Mouse (Mus musculus) left cerebral cortex, postnatal 36 days (tissue): ENCODE data around the gene Mthfsd. TPM values are rescaled to one million over a fixed set of nuclear protein-coding genes. Genes with fewer than 3 reads are reported as not detected.
"Not testable (repeated sequence)": the region's sequence is repeated elsewhere in the genome, so short reads cannot be mapped to it uniquely, and the experiment has no call there.

Experiments used
- DNase-seq, 2 experiments: peaks; one replicate each; pipeline ENCODE4 v3.0.0; 2021 to 2022; ENCODE audit warnings: low spot score in 2 of 2, mixed read lengths in 1 of 2
- intact Hi-C: fragments of 180-260 bp; cut with DNase I; formaldehyde crosslinking; loops from one replicate; pipeline ENCODE4 v1.15.1; 2025
- total RNA-seq, 2 experiments: library from RNA; stranded (reverse); gene quantifications; 2 replicates each; pipeline ENCODE4 v1.2.3; 2021

Mthfsd gene
- total RNA-seq, result 10 to 100 TPM; 39.1 to 41.1 TPM

DNA sequence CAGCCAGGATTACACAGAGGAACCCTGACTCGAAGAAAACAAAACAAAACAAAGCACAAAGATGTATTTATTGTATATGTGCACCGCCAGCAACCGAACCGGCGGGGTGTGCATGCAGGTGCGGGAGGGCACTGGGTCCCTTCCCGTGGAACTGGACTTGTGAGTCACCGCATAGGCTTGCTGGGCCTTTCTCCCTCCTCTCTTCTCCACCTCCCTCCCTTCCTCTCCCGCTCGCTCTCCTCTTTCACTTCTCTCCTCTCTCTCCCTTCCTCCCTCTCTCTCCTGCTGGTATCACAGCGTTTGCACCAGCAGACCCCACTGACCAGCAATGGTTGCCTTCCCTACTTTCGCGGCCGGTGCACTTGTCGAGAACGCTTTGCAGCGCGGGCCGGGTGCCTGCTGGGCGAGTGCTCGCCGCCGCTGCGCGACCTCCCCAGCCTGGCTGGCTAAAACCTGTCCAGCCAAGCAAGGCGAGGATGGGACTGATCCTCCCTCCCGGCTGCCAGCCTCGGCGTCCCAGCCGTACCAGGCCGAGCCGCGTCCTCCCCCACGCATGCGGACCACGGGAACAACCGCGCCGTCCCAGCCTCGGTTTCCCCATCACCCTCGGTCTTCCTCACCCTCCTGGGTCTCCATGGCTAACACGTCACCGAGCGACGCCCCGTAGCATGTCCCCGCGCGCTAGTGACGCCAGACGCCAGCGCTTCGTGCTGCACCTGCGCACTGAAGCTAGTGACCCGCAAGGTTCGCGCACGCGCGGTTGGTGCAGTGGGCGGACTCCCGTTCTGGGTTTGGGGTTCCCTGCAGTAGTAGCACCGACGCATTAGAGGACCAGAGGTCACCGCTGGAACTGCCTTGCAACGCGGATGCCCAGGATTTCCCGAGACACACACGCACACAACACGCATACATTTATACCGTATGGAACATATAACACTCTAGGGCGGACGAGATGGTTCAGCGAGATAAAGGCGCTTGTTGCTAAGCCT lies at the start of gene Mthfsd:
TSS of gene Mthfsd (minus strand) at position 725 of the 989 bp plus-strand sequence.
- intact Hi-C loops, result no loop called here
- DNase-seq, result peak; percentile 99

DNA sequence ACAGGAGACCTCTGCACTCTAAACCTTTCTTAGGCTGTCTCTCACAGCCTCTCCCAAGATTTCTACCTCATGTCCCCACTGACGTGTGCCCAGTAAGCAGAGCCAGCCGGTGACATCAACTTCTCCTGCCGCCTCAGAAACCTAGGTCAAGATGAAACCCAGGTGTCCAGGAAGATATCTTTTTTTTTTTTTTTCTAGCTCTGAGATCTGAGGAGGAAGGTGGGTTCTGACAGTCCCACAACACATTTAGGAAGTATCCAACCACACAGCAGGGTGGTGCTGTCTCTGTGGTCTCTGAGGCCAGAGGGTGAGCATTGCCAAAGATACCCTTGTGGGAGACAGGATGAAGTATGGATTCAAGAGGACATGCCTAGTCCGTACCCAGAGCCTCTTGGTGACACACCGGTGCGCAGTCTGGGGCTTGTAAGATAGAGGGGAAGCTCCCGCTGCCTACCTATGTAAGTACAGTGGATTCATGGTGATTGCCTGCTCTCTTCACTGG lies 48.8 kb upstream of the Mthfsd start:
- no peak for DNase-seq
- intact Hi-C loops, result no loop called here

DNA sequence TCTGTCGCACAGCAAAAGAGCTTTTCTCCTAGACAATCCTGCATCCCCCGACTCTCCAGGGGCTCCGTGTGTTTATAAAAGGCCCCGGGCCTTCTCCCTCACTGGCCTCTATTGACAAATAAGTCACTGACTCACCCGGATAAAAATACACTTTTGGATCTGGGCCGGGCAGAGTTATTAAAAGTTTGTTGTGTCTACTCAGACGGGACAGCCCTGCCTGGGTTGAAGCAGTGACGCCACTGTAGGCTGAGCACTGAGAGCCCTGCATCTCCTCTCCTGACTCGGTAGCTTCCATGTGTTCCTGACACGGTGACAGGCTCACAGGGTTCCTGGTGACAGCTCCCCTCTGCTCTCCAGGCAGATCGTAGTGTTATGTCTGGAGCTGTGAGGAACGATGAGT lies 44.2 kb upstream of the Mthfsd start:
- no peak for DNase-seq
- intact Hi-C loops, result no loop called here

DNA sequence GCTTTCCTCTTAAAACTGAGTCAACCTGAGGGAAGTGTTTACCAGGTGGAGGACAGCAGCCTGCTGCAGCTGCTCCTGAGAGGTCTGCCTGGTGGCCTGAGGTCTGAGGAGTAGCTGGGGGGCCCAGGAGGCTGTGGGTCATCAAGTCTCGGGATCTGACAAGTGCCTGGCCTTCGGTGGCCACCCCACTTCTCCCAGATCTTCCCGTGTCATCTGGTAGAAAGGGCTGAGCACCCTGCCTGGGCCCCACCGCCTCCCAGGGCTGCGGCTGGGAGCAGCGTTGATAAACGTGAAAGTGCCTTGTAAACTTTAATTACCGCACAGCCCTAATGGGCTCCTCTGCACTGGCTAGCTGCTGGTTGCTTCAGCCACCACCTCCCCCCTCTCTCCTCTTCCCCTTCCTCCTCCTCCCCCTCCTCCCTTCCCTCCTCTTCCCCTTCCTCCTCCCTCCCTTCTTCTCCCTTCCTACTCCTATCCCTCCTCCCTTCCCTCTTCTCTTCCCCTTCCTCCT lies 40.4 kb upstream of the Mthfsd start:
- DNase-seq, result no peak
- intact Hi-C loops, result no loop called here

DNA sequence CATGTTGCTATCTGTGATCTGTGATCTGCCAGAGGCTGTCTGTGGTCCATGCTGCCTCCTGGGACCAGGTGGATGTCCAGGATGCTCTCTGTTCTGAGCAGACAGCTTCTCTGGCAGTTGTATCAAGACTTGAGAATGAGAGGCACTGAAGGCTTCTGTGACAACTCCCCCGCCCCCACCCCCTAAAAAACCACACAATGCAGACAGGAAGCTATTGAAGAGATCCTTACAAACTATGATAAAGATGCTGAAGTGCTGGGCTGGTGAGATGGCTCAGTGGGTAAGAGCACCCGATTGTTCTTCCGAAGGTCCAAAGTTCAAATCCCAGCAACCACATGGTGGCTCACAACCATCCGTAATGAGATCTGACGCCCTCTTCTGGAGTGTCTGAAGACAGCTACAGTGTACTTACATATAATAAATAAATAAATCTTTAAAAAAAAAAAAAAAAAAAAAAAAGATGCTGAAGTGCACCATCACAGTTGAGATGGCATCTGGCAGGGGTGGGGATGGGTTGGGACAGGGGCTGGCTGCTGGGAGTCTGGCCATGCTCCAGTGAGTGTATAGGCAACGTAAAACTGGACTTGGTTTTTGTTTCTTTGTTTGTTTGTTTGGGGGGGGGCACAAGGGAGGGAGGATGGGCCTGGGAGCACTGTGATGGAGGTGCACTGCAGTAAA lies 37.4 kb upstream of the Mthfsd start:
- intact Hi-C loops, DNase-seq: not testable (repeated sequence)

DNA sequence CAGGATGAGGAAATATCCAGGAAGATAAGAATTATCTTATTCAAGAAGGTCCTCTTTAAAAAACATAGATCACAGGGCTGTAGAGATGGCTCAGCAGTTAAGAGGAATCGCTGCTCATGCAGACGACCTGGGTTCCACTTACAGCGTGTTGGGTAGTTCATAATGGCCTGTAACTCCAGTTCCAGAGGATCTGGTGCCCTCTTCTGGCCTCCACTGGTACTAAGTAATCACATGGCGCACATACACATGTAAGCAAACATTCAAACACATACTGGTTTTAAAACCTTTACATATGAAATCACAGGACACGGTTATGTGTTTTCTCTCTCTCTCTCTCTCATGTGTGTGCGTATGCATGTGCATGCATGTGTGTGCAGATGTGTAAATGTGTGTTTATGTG lies 28.7 kb upstream of the Mthfsd start:
- no peak for DNase-seq
- intact Hi-C loops, result no loop called here

DNA sequence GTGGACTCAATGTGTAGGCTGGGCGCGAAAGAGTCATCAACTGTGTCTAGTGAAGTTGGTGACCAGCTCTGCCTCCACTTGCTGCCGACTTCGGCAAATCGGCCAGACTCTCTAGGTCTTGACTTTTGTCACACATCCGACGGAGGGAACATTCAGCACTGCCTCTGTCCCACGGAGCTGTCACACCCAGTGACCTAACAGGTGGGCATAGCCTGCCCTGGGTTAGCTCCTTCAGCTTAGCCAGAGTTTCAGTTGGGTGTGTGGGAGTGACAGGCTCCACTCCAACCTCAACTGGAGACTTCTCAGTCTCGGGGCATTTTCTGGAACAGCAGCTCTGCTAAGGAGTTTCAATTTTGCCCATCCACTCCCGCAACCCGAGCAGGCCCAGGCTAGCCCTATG lies 26.3 kb upstream of the Mthfsd start:
- intact Hi-C loops, result no loop called here
- no peak for DNase-seq

DNA sequence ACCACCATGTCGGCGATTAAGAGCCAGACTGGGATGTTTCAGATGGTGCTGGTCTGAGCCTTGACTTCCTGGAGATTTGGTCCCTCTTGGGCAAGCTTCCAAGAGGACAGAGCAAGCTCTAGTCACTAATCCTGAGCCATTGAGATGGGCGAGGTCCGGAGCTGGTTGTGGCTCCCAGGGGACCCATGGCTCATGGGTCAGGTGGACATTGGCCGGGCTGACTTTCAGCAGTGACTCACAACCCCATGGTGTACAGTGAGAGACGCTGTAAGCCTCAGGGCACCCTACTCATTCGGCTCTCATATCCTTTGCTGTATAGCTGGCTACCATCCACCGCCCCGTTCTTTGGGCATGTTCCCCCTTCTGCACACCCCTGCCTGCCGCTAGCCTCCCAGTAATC lies 25.9 kb upstream of the Mthfsd start:
- intact Hi-C loops, result no loop called here
- DNase-seq, result no peak

DNA sequence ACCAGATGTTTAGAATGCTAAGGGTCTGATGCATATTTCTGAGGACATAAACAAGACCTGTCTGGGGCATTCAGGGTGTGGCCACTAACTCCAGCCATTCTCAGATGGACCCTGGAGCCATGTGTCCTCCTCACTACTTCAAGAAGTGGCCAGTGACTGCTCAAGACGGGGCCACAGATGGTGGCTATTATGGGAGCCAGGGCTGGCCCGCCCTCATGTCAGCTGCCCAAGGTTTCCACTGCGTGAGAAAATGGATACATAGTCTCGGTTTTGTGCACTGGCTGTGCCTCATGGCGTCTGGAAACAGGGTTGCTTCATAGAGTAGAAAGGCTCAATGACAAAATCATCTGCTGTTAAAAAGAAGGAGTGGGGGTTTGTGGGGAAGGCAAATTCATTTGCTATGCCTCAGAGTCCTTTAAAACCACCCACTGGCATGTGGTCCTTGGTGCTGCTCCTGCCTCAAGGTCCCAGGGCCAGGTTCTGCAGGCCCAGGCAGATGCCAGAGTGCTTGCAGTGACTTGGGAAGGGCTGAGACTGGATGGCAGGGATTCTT lies 24.8 kb upstream of the Mthfsd start:
- intact Hi-C loops, result no loop called here
- DNase-seq, result no peak

DNA sequence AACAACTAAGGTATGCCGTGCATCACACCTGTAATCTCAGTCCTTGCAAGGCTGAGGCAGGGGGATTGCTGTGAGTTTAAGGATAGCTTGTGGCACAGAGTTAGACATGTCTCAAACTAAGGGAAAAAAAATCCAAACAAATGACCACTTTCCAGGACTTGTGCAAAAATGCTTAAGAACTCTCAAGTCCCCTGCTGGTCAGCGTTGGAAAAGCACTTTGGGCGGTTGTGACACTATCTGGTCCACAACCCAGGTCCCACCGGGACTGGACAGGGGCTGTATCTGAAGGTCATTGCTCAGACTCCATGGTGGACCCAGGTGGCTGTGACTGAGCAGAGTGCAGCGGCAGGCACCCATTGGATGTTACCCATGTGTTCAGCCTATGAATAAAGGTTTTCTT lies 22.3 kb upstream of the Mthfsd start:
- no peak for DNase-seq
- intact Hi-C loops, result no loop called here

DNA sequence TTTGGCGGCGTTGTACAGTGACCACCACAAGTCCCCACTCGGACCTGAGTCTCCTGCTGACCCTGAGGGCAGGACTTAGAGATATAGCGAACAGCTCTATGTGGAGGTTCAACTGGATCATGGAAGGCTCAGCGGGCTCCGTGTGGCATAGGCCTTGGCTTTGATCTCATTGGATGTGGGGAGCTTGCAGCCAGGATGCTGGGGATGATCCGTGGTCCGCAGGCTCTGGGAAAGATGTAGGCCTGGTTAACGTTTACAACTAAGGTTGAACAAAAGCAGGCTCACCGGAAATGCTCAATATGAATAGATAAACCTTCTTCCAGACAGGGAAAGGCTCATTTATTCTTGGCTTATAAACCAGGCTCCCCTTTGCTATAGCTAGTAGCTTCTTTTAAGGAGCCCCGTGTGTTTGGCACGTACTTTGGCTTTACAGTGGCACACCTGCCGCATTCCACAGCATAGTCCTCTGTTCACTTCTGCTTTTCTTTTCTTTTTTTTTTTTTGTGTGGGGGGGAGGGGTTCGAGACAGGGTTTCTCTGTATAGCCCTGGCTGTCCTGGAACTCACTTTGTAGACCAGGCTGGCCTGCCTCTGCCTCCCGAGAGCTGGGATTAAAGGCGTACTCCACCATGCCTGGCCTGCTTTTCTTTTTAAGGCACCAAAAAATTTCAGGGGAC lies 21.2 kb upstream of the Mthfsd start:
- intact Hi-C loops, result loop anchor here (5.0 kb wide), 1 partner anchor 263 kb away; no protein-coding TSS in a partner anchor
- DNase-seq, result no peak

DNA sequence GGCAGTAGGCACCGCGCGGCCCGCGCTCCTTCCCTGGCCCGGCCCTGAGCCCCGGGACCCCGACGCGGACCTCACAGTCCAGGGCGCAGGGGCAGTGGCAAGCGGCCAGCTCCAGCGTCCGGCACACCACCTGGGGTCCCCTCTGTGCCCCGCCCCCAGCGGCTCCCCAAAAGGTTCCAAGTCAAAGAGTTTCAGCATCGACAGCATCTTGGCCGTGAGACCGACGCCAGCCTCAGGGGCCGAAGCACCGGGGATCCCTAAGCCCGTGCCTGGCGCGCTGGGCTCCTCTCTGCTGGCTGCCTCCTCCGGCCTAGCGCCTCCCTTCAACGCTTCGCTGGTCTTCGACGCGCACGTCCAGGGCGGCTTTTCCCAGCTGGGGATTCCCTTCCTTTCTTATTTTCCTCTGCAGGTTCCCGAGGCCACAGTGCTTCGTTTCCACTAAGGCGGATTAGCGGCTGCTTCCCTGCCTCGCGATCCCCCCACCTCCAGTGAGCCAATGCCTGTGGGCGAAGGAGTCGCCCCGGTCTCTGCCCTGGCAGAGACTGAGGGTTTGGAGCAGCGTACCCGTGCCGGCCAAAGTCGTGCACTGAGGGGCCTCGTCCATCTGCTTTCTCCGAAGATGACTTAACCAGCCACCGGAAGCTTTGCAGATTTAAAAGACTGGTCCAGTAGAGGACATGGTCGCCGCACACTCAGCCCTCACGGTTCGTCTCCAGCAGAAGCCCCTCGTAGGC lies 20.5 kb upstream of the Mthfsd start:
- DNase-seq, result no peak
- intact Hi-C loops, result loop anchor here (5.0 kb wide), 1 partner anchor 264 kb away; no protein-coding TSS in a partner anchor

DNA sequence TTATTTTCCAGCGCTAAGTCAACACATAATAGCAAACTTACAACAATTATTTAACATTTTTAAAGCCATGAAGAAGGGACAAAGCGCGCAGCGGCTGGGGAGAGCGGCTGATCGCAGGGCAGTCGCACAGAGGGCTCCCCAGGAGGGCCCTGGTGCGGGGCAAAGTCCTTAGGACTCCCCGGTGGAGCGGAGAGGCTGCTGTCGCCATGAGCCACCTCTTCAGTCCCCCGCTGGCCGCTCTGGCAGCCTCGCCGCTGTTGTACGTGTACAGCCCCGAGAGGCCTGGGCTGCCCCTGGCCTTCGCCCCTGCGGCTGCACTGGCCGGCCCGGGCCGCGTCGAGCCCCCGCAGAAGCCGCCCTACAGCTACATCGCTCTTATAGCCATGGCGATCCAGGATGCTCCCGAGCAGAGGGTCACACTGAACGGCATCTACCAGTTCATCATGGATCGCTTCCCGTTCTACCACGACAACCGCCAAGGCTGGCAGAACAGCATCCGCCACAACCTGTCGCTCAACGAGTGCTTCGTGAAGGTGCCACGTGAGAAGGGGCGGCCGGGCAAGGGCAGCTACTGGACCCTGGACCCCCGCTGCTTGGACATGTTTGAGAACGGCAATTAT lies 19.7 kb upstream of the Mthfsd start, which contains the start of gene Foxl1:
TSS of gene Foxl1 (plus strand) at position 185 of the 620 bp plus-strand sequence.
- intact Hi-C loops, result loop anchor here (5.0 kb wide), 1 partner anchor 264 kb away; no protein-coding TSS in a partner anchor
- no peak for DNase-seq

DNA sequence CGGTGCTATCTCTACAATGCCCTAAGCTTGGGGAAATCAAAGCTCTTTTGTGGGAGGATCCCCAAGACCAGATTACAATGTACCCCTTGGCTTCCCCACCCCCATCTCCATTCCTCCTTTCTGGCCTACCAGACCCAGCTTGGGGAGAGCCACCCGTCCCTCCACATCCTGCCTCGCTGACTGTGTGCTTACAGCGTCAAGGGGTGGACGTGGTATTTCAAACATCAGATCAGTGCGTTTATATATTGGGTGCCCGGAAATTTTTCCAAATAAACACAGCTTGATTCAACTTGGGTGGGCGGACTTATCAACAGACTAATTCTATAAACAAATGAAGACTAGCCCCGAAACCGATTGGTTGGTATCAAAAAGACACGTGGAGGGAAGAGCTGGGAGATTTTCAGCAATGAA lies 19.1 kb upstream of the Mthfsd start:
- no peak for DNase-seq
- intact Hi-C loops, result loop anchor here (5.0 kb wide), 1 partner anchor 265 kb away; no protein-coding TSS in a partner anchor

DNA sequence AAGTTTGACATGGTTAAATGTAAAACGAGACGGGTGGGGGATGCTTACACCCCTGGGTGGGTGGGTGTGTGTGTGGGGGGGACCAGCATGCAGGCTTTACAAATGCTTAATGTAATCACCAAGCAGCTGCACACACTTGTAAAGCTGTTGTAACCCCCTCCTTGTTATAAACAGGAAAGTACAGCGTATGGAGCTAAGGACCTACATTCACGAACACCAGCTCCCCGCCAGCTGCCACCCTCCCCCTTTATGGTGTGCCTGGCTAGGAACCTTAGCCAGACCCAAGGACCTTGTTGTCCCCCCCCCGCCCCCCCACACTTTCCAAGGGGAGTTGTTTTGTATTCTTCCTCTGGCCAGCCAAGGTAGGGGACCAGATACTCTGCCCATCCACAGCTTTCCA lies 18.5 kb upstream of the Mthfsd start:
- no peak for DNase-seq
- intact Hi-C loops, result loop anchor here (5.0 kb wide), 1 partner anchor 266 kb away; no protein-coding TSS in a partner anchor

DNA sequence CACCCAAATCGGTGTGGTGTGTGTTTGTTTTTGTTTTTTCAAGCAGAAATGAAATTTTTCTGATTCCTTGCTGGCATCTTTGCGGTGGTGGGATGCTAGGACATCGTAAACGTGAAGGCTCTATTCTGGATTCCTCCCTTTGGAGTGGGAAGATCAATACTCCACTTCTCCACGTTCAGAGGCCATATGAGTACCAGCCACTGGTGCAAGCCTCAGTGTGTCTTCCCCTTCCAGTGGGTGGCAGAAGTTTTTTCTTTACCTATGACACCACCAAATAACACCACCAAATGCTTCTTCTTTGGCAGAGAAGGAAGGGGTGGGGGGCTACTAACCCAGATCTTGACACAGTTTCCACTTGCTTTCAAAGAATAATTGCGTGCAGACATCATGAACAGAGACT lies 18.0 kb upstream of the Mthfsd start:
- intact Hi-C loops, result loop anchor here (5.0 kb wide), 1 partner anchor 266 kb away; no protein-coding TSS in a partner anchor
- no peak for DNase-seq

DNA sequence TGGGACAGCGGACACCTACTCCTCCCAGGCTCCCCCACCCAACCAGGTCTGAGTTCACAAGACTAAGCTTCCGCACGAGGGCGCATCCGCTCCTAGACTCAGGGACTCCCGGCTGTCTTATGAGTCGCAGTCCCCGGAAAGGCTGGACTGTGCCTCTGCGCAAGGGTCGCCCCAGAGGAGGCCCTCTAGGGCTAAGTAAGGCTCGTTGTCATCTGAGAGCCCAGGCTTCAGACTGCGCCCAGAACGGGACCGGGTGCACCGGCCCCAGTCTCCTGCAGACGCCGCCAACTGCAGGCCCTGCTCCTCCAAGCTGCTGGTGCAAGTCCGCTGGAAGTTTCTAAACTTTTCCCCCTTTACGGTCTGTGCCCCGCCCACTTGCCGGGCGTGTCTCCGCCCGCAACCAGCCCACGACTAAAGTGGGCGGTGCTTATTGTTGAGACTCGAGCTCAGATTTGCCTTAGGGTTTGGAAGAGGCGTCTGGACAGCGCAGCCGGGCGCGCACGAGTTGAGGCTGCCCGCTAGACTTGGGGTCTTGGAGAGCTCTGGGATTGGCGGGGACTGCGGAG lies 17.2 kb upstream of the Mthfsd start:
- DNase-seq, result peak in 1 of 2 experiments; percentile 27
- intact Hi-C loops, result loop anchor here (5.0 kb wide), 1 partner anchor 267 kb away; no protein-coding TSS in a partner anchor
